Mouse (Mus musculus) cerebellum, postnatal 4 days (tissue): ENCODE results near the gene Sdk2.

Experiments
- DNase-seq, 2 experiments: peaks; one replicate each; pipeline ENCODE4 v3.0.0; 2022; ENCODE audit warnings: low spot score in 2 of 2, mixed read lengths in 1 of 2

Gene Sdk2

DNA sequence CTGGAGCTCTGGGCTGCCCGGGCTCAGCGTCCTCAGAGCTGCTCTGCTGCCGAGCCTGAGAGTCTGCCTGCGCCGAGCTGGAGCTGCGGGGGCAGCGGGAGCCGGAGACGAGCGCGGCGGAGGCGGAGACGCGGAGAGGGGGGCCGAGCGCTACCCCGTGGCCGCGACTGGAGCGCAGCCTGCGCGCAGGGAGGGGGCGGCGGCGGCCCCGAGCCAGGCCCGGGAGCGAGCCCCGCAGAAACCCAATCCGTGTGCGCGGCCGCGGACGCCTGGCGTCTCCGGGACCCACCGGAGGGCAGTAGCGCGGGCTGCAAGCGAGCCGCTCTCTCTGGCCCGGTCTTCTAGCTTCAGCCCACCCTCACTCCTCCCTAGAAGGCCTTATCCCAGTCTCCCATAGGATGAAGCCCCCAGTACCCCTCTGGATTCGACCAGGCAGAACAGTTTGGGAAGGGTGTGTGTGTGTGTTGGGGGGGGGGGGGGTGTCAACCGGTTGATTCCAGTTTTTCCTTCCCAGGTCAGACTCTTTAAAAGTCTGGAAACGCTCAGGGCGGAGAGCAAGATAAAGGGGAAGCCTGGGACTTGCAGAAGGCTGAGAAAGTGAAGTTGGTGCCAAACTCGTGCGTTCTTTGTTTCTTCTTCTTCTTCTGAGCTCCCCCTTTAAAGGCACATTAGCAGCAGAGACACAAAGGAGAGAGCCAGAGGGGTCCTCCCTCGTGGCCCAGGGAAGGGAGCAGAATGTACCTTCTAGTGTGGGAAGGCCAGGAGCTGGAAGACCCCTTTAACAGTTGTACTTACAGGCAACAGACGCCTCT lies at the start of gene Sdk2:
TSS of gene Sdk2 (minus strand) at position 96 of the 812 bp plus-strand sequence.
- peak in 1 of 2 experiments; percentile 52 for DNase-seq

- no peak for DNase-seq
Observed at GRCm38 (mm10) chr11:114115077-114115476, 48.2 kb upstream of the Sdk2 start.

- no peak for DNase-seq
Observed at GRCm38 (mm10) chr11:114114674-114115073, 47.8 kb upstream of the Sdk2 start.

DNA sequence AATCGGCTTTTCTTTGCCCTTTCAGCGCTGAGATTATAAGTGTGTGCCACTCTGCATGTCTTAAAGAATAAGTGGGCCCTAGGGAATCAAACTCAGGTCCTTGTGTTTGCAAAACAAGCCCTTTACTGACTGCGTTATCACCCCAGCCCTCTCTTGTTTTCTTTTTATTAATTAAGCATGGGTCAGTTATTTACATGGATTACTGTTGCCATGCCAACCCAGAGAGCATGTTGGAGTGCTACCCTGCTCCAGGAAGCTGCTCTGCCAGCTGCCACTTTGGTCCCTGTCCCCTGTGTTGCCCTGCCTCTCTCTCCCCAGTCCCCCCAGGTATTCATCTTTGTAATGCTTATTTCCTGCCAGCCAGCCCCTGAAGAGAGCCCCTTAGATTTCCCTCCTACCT lies 44.0 kb upstream of the Sdk2 start:
- DNase-seq: no peak

- DNase-seq: no peak
Observed at GRCm38 (mm10) chr11:114093636-114094035, 26.8 kb upstream of the Sdk2 start.

DNA sequence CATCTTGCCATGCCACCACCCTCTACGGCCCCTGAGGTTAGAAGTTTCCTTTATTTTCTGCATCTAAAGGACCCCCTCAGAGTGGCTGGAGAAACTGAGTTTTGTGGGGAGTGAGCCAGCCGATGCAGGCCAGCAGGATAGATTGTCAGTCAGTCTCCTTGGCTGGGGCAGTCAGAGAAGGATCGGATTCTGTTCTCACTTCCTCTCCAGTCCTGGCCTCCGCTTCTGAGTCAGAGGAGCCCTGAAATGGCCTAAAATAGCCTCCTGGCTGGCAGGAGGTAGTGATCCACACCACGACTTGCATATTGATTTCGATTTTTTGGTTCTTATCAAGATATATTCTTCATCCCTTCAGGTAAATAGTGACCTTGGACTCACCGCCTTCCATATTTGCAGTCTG lies 26.3 kb upstream of the Sdk2 start:
- DNase-seq: no peak

- peak in 1 of 2 experiments; percentile 59 for DNase-seq
Observed at GRCm38 (mm10) chr11:114080606-114081005, 13.8 kb upstream of the Sdk2 start.

- DNase-seq: no peak
Observed at GRCm38 (mm10) chr11:114072644-114073043, 5.8 kb upstream of the Sdk2 start.

DNA sequence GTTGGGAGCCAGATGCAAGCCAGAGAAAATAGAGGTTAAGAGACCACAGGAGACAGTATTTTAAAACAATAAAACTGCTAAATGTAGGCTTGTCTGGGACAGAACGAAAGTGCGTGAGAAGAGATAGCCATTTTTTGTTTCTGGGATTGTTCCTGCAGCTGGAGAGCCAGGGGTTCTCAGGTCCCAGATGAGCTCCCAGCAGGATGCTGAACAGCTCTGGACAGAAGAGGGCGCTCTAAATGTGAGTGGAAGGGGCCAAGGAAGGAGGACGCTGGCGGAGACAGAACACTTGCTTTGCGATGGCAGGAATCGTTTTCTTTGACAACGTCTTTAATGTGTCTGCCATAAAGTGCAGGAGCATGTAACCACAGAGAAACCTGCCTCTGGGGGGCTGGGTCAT lies 5.2 kb upstream of the Sdk2 start:
- DNase-seq: peak in 1 of 2 experiments; percentile 32

GRCm38 (mm10) chr11:114070881-114071280 lies 4.0 kb upstream of the Sdk2 start:
- DNase-seq: no peak

DNA sequence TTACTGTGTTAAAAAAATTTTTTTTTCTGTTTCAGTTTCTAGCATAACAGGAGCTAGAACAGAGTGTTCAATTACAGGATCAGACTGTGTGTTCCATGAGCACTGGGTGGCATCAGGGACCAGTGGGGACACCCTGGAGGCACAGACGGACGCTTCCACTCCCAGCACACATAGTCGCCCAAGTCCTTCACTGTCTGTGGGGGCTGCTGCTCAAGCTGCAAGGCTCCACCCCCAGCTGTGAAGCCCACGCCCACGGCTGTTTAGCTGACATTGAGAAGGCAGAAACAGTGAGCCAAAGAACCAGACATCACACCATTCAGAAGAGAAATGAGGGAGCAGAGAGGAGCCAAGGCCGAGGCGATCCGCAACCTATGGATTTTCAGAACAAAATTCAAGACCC lies 3.3 kb upstream of the Sdk2 start:
- DNase-seq: no peak

- DNase-seq: peak in 1 of 2 experiments; percentile 58
Observed at GRCm38 (mm10) chr11:114068390-114068789, 1.5 kb upstream of the Sdk2 start.

- DNase-seq: peak in 1 of 2 experiments; percentile 65
Observed at GRCm38 (mm10) chr11:114066098-114066950, 522 bp downstream of the Sdk2 start.

GRCm38 (mm10) chr11:114065596-114065995 lies 1.2 kb downstream of the Sdk2 start:
- no peak for DNase-seq

- peak in 1 of 2 experiments; percentile 36 for DNase-seq
Observed at GRCm38 (mm10) chr11:114064871-114065388, 1.9 kb downstream of the Sdk2 start.

DNA sequence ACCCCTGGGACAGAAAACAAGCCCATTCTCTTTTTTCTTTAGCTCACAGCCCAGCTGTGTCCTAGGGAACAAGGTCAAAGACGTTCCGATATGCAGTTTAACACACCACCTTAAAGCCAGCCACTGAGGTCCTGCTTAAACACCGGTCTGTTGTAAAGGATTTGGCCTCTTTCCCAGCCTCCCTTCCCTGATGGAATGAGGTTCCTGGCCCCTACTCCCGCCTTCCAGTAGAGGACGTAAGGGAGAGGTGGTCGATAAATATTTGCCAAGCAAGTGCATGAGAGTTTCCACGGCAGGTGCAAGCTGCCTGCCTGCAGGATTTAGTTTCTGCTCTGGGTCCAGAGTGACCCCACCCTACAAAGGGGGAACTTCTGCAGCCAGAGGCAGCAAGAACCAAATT lies 4.9 kb downstream of the Sdk2 start:
- no peak for DNase-seq

- DNase-seq: no peak
Observed at GRCm38 (mm10) chr11:114061265-114061664, 5.6 kb downstream of the Sdk2 start.

- no peak for DNase-seq
Observed at GRCm38 (mm10) chr11:114056351-114056750, 10.5 kb downstream of the Sdk2 start.

DNA sequence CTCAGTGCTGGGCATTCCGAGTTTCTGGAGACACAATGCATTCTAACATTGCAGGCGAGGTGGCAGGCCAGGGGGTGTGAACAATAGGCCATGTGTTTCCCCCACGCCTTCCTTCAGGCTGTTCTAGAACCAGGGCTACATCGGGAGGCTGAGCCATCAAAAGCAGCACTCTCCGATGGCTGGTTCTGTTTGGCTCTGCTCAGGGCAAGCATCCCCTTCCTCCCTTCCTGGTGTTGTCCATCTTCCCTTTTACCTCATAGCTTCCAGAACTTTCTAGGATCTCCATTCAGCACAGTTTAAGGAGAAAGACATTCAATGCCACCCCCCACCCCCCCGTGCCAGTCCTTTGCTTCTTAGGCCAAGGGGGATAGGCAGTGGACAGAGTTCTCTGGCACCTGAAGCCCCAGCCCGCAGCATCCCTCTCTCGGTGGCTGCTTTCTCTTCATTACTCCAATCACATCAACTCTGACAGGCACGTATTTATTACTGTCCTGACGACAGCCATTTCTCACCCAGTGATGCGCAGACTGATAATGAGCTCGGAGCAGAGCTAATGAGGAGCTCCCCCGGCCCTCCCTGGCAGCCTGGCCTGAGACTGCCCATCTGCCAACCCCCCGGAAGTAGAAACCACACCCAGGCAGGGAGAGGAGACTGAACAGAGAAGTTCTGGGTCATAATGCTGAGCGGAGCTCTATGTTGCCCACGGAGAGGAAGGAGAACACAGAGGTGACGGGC lies 12.1 kb downstream of the Sdk2 start:
- DNase-seq: peak in 1 of 2 experiments; percentile 21

DNA sequence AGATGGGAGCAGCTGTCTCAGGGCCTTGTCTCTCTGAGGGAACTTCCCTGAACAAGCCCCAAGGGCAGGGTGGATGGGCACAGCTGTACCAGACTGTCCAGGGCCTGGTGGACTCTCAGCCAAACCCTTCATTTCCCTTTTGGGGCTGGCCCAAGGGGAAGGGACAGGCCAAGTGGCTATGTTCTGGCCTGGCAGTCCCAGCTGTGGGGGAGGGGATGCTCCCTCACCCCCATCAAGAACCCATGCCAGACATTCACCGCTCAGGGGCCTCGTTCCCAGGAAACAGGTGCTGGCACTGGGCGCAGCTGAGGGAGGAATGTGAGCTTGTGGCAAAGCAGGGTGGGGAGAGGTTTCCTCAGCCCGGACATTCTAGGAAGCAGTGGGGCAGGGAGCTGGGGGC lies 15.5 kb downstream of the Sdk2 start:
- DNase-seq: peak in 1 of 2 experiments; percentile 52

- DNase-seq: no peak
Observed at GRCm38 (mm10) chr11:114050511-114050910, 16.3 kb downstream of the Sdk2 start.

DNA sequence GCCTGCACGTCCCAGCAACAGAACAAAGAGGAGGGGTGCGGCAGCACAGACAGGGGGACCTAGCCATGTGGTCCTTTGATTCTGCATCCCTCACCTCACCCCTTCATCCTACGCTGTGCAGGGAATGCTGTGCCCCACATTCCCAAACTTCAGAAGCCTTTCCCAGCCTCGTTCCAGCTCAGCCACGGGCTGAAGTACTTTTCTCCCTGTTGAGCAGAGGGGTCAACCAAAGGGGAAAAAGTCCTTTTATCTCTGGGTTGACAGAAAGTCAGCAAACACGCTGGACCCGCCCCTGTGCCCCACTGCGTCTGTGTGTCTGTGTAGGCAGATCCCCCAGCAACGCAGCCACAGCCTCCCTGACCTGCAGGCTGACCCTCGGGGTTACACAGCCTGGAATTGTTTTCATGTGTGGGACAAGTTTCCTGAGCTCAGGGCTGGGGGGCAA lies 18.9 kb downstream of the Sdk2 start:
- no peak for DNase-seq
